Mouse (Mus musculus) T-helper 1 cell (primary cell): ENCODE measurements around the gene Rp9.

Source experiments
- in situ Hi-C: fragments of 300-600 bp; cut with MboI, MseI; formaldehyde crosslinking; loops from one replicate; pipeline ENCODE4 v1.15.1; 2025; ENCODE audit warnings: high pct_unique_total_duplicates

The Rp9 gene

DNA sequence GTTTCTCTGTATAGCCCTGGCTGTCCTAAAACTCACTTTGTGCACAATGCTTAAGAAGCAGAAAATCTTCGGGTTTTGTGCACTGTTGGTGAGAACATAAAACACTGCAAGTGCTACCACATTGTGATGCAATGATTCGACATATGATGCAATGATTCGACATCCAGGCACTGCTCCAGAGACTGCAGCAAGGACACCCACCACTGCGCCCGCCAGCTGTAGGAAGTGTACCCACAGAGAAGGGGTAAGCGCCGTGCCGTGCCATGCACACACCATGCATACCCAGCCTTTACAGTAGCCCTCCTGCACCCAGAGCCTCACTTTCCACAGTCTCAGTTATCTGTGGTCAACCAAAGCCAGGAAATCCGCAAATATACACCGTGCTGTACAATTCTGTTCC lies 102.9 kb downstream of the Rp9 start:
- in situ Hi-C loops, result no loop called here

DNA sequence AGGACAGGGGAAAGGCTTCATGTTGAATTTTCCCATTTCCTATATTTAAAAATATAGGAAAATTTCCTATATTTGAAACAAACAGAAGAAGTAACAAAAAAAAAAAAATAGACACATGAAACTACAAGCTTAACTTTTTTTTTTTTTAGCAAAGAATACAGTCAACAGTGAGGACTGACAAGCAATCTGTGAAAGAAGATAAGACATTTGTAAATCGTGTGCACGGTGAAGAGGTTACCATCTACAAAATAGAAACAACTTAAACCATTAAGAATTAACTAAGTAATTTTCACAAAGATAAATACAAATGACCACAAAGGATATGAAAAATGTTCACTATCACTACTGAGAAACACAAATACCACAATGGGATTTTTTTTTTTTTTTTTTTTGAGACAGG lies 103.3 kb downstream of the Rp9 start:
- in situ Hi-C loops, result no loop called here
